Mouse (Mus musculus) small intestine, adult 2 months (tissue): ENCODE results near the gene Ric8b.

ENCODE experiments used
- CTCF ChIP-seq: fragments of 200-500 bp; IDR thresholded peaks from 2 replicates; pipeline ENCODE4 v1.5.1; 2012; ENCODE audit warnings: low read depth, mild to moderate bottlenecking, control low read depth, inconsistent platforms, low read length, moderate library complexity, mixed read lengths; ENCODE audit not compliant: insufficient replicate concordance, insufficient read length; ENCODE audit errors: extremely low read depth
- POLR2A ChIP-seq: fragments of 200-500 bp; IDR thresholded peaks from 2 replicates; pipeline ENCODE4 v1.6.1; 2012; ENCODE audit warnings: low read depth, mild to moderate bottlenecking, control low read depth, inconsistent platforms, low read length, moderate library complexity

GRCm38 (mm10) chr10:84916810-84917730 lies at the start of gene Ric8b:
- peak; percentile 66; the same call in 1 of the 2 replicates for TF ChIP-seq POLR2A
- TF ChIP-seq CTCF = no peak
